Mouse (Mus musculus) testis, adult 2 months (tissue): Measurements from ENCODE around the gene Myo1c.

Experiments
- CTCF ChIP-seq: fragments of 200-500 bp; IDR thresholded peaks from 2 replicates; pipeline ENCODE4 v1.5.1; 2012; ENCODE audit warnings: low read depth, mild to moderate bottlenecking, inconsistent platforms, low read length, moderate library complexity; ENCODE audit not compliant: control insufficient read depth, insufficient read depth, insufficient replicate concordance
- POLR2A ChIP-seq: fragments of 200-500 bp; IDR thresholded peaks from 2 replicates; pipeline ENCODE4 v1.6.1; 2012; ENCODE audit warnings: low read depth, mild to moderate bottlenecking, inconsistent platforms, low read length, moderate library complexity; ENCODE audit not compliant: control insufficient read depth

DNA sequence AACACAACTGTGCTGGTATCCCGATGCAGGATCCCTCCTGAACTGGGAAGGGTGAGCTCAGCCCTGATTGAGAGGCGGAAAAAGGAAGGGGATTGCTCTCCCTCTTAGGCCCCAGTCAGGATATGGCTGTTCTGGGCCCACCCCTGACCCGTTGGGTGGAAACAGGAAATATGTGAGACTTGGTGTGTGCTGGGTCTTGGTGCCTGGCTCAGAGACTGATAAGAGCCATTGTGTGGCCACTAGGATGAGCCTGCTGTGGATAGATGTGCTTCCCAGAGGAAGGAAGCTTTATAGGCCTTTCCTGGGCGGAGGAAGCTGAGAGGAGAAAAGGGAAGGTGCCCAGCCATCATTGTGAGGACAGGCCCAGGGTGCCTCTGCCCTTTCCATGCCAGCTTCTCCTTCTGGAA is 1.1 kb upstream of the Myo1c start:
- TF ChIP-seq POLR2A (no peak), CTCF (no peak)
